Mouse (Mus musculus) forebrain, embryonic 12.5 days (tissue): Measurements from ENCODE around the gene Etv6. TPM values are rescaled to one million over a fixed set of nuclear protein-coding genes. Genes with fewer than 3 reads are reported as not detected.

Experiments used
- ATAC-seq: fragments of 200-750 bp; cut with Nextera tagmentation; 2 replicates; pipeline ENCODE4 v1.8.0; 2017; ENCODE audit warnings: moderate TSS enrichment; ENCODE audit not compliant: low FRiP score
- H3K27ac ChIP-seq: fragments of 300-500 bp; sonication (generic); 2 replicates; pipeline ENCODE4 v1.5.1; 2016; ENCODE audit warnings: mild to moderate bottlenecking
- H3K27me3 ChIP-seq: fragments of 300-500 bp; sonication (generic); 2 replicates; pipeline ENCODE4 v1.6.1; 2016; ENCODE audit warnings: mild to moderate bottlenecking
- H3K36me3 ChIP-seq: fragments of 300-500 bp; sonication (generic); replicated peaks from 2 replicates; pipeline ENCODE4 v1.6.1; 2016; ENCODE audit warnings: mild to moderate bottlenecking
- H3K4me1 ChIP-seq: fragments of 300-500 bp; sonication (generic); 2 replicates; pipeline ENCODE4 v1.6.1; 2016
- H3K4me2 ChIP-seq: fragments of 300-500 bp; sonication (generic); 2 replicates; pipeline ENCODE4 v1.6.1; 2016; ENCODE audit warnings: mild to moderate bottlenecking, moderate library complexity
- H3K4me3 ChIP-seq: fragments of 300-500 bp; sonication (generic); replicated peaks from 2 replicates; pipeline ENCODE4 v1.5.1; 2016; ENCODE audit warnings: mild to moderate bottlenecking
- H3K9ac ChIP-seq: fragments of 300-500 bp; sonication (generic); 2 replicates; pipeline ENCODE4 v1.6.1; 2016; ENCODE audit warnings: mild to moderate bottlenecking
- H3K9me3 ChIP-seq: fragments of 300-500 bp; sonication (generic); 2 replicates; pipeline ENCODE4 v1.6.1; 2016
- WGBS: fragments of 180-500 bp; shearing (Covaris S2); methylation state at CpG from one replicate; pipeline ENCODE4 v1.1.7; 2016; 5-methylcytosine and 5-hydroxymethylcytosine counted together
- polyA plus RNA-seq: library from polyadenylated mRNA; unstranded; fragments of >200 nt; fragmentation: Nextera tagmentation; extraction: Ambion mirVana; gene quantifications from 2 replicates; pipeline ENCODE4 v1.2.1, GENCODE M21; 2016

The Etv6 gene
- polyA plus RNA-seq, 1 experiment from 2014 or later, result 15.0 TPM

- no peaks in the 10 kb centered on the region for H3K9me3 ChIP-seq
- H3K36me3 ChIP-seq, result peaks cover 15% of the 10 kb centered on the region
- no peak overlapping the region for H3K9ac ChIP-seq
- no peak overlapping the region for H3K27ac ChIP-seq
- H3K4me2 ChIP-seq, result no peak overlapping the region
- ATAC-seq, result no peak
- no peak overlapping the region for H3K4me3 ChIP-seq
- H3K27me3 ChIP-seq, result no peaks in the 10 kb centered on the region
- no peaks in the 10 kb centered on the region for H3K4me1 ChIP-seq
- 64% methylated on average over 3 of the region's 3 CpGs for WGBS
Measured at GRCm38 (mm10) chr6:134243119-134243518, 207.6 kb downstream of the Etv6 start.

DNA sequence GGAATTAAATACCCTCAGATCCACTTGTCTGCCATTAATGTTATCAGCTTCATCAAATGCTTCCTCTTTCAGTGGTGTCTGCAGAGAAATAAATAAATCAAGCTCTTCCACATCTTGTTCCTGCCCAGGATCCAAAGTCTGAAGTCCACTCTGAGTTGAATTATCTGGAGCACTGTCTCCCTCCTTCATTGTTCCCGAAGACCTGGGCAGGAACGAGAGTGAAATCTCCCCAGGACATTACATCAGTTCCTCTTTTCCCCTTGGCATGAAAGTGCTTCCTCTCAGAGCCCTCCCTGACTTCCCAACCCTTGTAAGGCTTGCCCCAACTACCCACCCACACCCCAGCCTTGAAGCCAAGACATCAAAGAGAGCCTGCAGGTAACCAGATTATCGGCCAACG, 208.0 kb downstream of the Etv6 start:
- Histone ChIP-seq H3K27me3 (no peaks in the 10 kb centered on the region), H3K27ac (no peak overlapping the region), H3K9ac (no peak overlapping the region), H3K4me2 (no peak overlapping the region), H3K9me3 (no peaks in the 10 kb centered on the region), H3K4me3 (no peak overlapping the region), H3K4me1 (no peaks in the 10 kb centered on the region), H3K36me3 (peaks cover 20% of the 10 kb centered on the region)
- no peak for ATAC-seq
- 83% methylated on average over 4 of the region's 4 CpGs for WGBS

GRCm38 (mm10) chr6:134244071-134244470, 208.6 kb downstream of the Etv6 start:
- Histone ChIP-seq H3K9me3 (no peaks in the 10 kb centered on the region), H3K27ac (no peak overlapping the region), H3K4me3 (no peak overlapping the region), H3K36me3 (peaks cover 25% of the 10 kb centered on the region), H3K4me2 (no peak overlapping the region), H3K4me1 (no peaks in the 10 kb centered on the region), H3K27me3 (no peaks in the 10 kb centered on the region), H3K9ac (no peak overlapping the region)
- no peak for ATAC-seq
- 96% methylated on average over 4 of the region's 4 CpGs for WGBS

DNA sequence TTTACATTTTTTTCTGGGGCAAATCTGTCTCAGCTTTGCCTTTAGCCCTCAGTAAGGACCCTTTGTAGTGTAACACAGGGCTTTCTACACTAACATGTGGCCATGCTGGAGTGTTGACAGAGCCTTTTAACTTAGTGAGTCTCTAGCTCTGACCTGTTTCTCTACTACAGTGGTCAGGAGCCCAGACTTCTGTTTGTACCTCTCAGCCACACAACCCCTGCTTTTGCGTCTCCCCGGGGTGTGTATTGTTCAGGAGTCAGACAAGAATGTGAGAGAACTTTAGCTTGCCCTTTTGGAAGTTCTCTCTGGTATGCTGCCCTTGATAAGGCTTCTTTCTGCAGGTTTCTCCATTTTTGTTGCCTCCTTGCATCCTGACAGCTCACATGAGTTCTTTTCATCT, 210.6 kb downstream of the Etv6 start:
- H3K9me3 ChIP-seq, result no peaks in the 10 kb centered on the region
- no peaks in the 10 kb centered on the region for H3K27me3 ChIP-seq
- no peaks in the 10 kb centered on the region for H3K4me1 ChIP-seq
- H3K4me3 ChIP-seq, result no peak overlapping the region
- H3K36me3 ChIP-seq, result peaks cover 23% of the 10 kb centered on the region
- 81% methylated on average over 2 of the region's 2 CpGs for WGBS
- no peak for ATAC-seq
- no peak overlapping the region for H3K9ac ChIP-seq
- no peak overlapping the region for H3K27ac ChIP-seq
- H3K4me2 ChIP-seq, result no peak overlapping the region

GRCm38 (mm10) chr6:134247324-134247723, 211.8 kb downstream of the Etv6 start:
- no peak overlapping the region for H3K27ac ChIP-seq
- H3K4me2 ChIP-seq, result no peak overlapping the region
- H3K9ac ChIP-seq, result no peak overlapping the region
- H3K27me3 ChIP-seq, result no peaks in the 10 kb centered on the region
- H3K36me3 ChIP-seq, result peaks cover 23% of the 10 kb centered on the region
- no peaks in the 10 kb centered on the region for H3K4me1 ChIP-seq
- H3K9me3 ChIP-seq, result no peaks in the 10 kb centered on the region
- H3K4me3 ChIP-seq, result no peak overlapping the region
- WGBS, result 94% methylated on average over 9 of the region's 9 CpGs
- no peak for ATAC-seq

DNA sequence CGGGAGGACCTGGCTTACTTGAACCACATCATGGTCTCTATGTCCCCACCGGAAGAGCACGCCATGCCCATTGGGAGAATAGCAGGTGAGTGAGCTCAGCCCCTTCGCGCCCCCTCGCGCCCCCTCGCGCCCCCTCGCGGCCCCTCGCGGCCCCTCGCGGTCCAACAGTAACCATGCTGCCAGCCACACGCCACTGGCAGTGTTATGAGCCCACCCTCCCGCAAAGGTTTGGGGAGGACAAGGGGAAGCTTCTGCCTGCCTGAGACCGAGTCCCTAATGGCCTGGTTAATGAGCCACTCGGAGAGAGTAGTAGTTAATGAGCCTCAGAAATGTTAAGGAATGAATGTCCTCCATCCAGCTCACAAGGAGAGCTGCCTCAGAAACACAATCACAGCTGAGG, 213.2 kb downstream of the Etv6 start:
- Histone ChIP-seq H3K9me3 (no peaks in the 10 kb centered on the region), H3K9ac (no peak overlapping the region), H3K36me3 (peaks cover 23% of the 10 kb centered on the region), H3K27ac (0 out of 2 replicates have a peak overlapping the region, but pooled peaks have one; percentile 3), H3K4me1 (no peaks in the 10 kb centered on the region), H3K27me3 (no peaks in the 10 kb centered on the region), H3K4me2 (no peak overlapping the region), H3K4me3 (no peak overlapping the region)
- 89% methylated on average over 19 of the region's 19 CpGs for WGBS
- peak; percentile 59; the same call in 1 of the 2 replicates for ATAC-seq

GRCm38 (mm10) chr6:134250764-134251163, 215.3 kb downstream of the Etv6 start:
- no peaks in the 10 kb centered on the region for H3K4me1 ChIP-seq
- H3K4me2 ChIP-seq, result no peak overlapping the region
- WGBS, result 89% methylated on average over 5 of the region's 5 CpGs
- H3K9ac ChIP-seq, result no peak overlapping the region
- no peaks in the 10 kb centered on the region for H3K27me3 ChIP-seq
- no peak overlapping the region for H3K4me3 ChIP-seq
- no peak overlapping the region; the same call in 1 of the 2 replicates for H3K27ac ChIP-seq
- ATAC-seq, result no peak
- H3K9me3 ChIP-seq, result no peaks in the 10 kb centered on the region
- peaks cover 19% of the 10 kb centered on the region for H3K36me3 ChIP-seq

DNA sequence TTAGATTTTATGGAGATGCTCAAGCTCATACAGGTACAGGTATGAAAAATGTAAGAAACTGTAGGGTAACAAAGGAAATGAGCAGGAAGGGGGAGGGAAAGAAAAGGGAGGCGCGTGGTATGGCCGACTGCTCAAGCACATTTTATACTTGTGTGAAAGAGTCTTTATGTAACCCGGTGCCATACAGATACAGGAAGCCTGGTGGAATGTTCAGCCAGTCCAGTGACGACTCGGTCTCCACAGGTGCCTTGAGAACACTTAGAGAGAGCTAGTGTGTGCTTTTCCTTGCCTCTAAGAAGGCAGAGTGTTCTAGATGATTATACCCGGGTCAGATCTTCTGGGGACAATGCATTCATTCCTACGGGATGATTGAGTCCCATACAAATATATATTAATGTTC, 215.9 kb downstream of the Etv6 start:
- 92% methylated on average over 8 of the region's 8 CpGs for WGBS
- Histone ChIP-seq H3K4me3 (no peak overlapping the region), H3K4me2 (no peak overlapping the region), H3K9me3 (no peaks in the 10 kb centered on the region), H3K4me1 (no peaks in the 10 kb centered on the region), H3K9ac (no peak overlapping the region), H3K36me3 (peaks cover 19% of the 10 kb centered on the region), H3K27me3 (no peaks in the 10 kb centered on the region), H3K27ac (no peak overlapping the region)
- no peak for ATAC-seq

DNA sequence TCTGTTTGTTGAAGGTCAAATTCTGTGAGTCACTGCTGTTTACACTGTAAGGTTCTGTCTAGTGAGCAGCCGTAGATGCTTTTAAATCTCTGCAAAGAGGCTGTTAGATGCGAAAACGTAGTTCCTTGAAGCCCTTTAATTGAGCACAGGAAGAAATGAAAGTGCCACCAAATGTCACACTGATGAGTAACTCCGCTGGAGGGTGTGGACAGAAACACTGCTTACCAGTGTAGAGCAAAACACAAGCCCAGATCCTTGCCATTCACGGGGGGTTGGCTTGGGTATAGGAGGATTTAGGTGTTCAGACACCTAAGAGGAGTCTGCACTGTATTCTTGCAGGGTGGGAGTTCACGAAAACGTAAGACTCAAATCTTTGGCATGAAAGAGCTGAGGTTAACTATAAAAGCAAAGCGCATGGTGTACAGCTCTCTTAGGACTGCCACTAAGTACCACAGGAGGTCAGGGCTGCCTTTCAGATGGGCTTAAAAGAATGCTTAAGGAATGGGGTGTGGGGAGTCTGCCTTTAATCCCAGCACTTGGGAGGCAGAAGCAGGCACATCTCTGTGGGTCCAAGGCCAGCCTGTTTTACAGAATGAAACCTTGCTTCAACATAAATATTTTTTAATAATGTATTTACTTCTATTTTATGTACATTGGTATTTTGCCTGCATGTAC, 216.7 kb downstream of the Etv6 start:
- Histone ChIP-seq H3K4me1 (no peaks in the 10 kb centered on the region), H3K4me2 (no peak overlapping the region), H3K27me3 (no peaks in the 10 kb centered on the region), H3K27ac (no peak overlapping the region), H3K9me3 (no peaks in the 10 kb centered on the region), H3K36me3 (peaks cover 19% of the 10 kb centered on the region), H3K9ac (no peak overlapping the region), H3K4me3 (no peak overlapping the region)
- WGBS, result 90% methylated on average over 8 of the region's 8 CpGs
- no peak for ATAC-seq

DNA sequence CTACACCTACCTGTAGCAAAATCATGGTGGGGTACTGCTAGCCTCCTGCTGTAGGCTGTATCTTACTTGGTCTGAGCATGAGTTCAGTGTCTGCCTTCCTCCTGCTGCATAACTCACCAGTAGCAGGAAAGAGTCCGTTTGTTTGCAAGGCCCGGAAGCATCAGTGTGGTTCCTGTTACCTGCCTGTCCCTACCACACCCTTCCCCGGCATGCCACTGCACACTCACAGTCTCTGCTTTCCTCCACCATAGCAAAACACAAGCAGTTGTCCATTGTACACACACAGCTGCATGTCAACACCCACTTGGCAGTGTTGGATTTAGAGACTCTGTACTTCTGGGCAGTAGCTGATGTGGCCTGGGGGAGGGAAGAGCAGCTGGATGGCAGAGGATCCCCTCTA, 220.9 kb downstream of the Etv6 start:
- no peak overlapping the region for H3K4me2 ChIP-seq
- no peaks in the 10 kb centered on the region for H3K4me1 ChIP-seq
- H3K9ac ChIP-seq, result no peak overlapping the region
- H3K27ac ChIP-seq, result no peak overlapping the region
- no peak overlapping the region for H3K4me3 ChIP-seq
- H3K27me3 ChIP-seq, result no peaks in the 10 kb centered on the region
- WGBS, result 91% methylated on average over 3 of the region's 3 CpGs
- peaks cover 4% of the 10 kb centered on the region; the same call in 1 of the 2 replicates for H3K9me3 ChIP-seq
- ATAC-seq, result no peak
- H3K36me3 ChIP-seq, result peaks cover 14% of the 10 kb centered on the region

DNA sequence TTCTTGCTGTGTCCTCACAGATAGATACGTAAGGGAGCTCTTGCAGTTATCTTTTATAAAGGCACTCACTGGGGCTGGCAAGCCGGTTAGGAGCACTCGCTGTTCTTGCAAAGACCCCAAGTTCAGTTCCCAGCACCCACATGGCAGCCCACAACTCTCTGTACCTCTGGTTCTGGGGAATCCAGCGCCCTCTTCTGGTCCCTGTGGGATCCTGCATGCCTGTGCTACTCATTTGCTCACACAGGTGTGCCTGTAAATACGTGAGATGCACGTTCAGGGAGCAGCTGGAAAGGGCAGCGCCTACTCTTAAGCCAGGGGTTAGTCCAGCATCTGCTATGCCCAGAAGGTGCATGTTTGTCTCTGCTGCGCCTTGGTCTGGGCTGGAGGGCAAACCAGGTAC, 224.4 kb downstream of the Etv6 start:
- H3K4me2 ChIP-seq, result no peak overlapping the region
- no peak for ATAC-seq
- no peaks in the 10 kb centered on the region for H3K27me3 ChIP-seq
- H3K27ac ChIP-seq, result no peak overlapping the region
- no peaks in the 10 kb centered on the region for H3K4me1 ChIP-seq
- no peak overlapping the region for H3K4me3 ChIP-seq
- no peak overlapping the region for H3K9ac ChIP-seq
- 96% methylated on average over 8 of the region's 8 CpGs for WGBS
- peaks cover 29% of the 10 kb centered on the region for H3K36me3 ChIP-seq
- peaks cover 4% of the 10 kb centered on the region; the same call in 1 of the 2 replicates for H3K9me3 ChIP-seq

DNA sequence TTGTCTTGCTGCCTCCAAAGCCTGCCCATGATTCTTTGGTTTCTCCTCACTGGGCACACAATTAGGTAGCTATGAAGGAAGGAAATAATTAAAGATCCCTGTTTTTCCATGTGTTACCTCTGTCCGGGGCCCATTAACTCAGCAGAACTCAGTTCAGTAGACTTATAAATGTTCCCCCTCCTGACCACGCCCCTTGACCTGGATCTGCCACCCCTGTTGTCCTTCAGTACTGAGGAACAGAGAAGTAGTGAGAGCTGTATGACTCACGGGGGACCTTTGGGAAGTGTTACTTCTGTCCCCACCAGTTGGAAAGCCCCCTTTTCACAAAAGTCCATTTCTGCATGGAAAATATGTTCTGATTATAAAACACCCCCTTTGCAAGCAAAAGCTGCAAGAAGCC, 226.4 kb downstream of the Etv6 start:
- WGBS, result 88% methylated on average over 3 of the region's 3 CpGs
- no peak overlapping the region for H3K4me3 ChIP-seq
- no peak for ATAC-seq

DNA sequence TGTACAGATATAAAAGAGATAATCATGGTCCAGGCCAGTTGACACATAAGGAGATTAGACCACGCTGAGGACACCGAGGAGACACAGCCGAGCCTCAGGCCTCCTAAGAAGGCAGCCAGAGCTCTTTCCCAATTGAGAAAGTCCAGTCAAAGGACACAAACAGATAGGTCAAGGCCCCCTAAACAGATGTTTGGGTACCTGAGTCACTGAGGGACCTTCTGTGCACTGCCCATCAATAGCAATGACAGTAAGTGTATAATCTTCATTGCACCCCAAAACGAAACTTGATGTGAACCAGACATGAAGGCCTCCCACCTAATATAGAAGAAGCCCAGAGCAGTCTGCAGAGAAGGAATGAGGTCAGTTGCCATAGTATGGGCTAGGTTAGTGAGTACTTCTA, 226.9 kb downstream of the Etv6 start:
- Histone ChIP-seq H3K4me1 (no peaks in the 10 kb centered on the region), H3K4me2 (no peak overlapping the region), H3K36me3 (peaks cover 48% of the 10 kb centered on the region), H3K9me3 (peaks cover 4% of the 10 kb centered on the region; the same call in 1 of the 2 replicates), H3K27me3 (no peaks in the 10 kb centered on the region), H3K27ac (no peak overlapping the region), H3K9ac (no peak overlapping the region), H3K4me3 (no peak overlapping the region)
- no peak for ATAC-seq
- WGBS, result 90% methylated on average over 4 of the region's 4 CpGs

More for the DNA sequence above, 226.4 kb downstream of the Etv6 start:
- no peaks in the 10 kb centered on the region for H3K27me3 ChIP-seq
- H3K27ac ChIP-seq, result no peak overlapping the region
- H3K36me3 ChIP-seq, result peaks cover 44% of the 10 kb centered on the region
- H3K9ac ChIP-seq, result no peak overlapping the region
- H3K4me2 ChIP-seq, result no peak overlapping the region
- H3K4me1 ChIP-seq, result no peaks in the 10 kb centered on the region
- H3K9me3 ChIP-seq, result peaks cover 4% of the 10 kb centered on the region; the same call in 1 of the 2 replicates
